Comparison of ENCODE assay signal across 17 mouse cellular contexts in genomic region chr7:66198416-66198815, GRCm38 (mm10).
DNase-seq lines count a peak whose midpoint lies in the region; ATAC-seq and TF ChIP-seq lines count a peak whose summit lies in the region.
"Had no signal": no experiment of that assay in that cellular context is flagged by ENCODE, and none has a peak within 500 bp of the region (broad histone marks: within the 10 kb centered on the region; RNA-seq: fewer than 3 reads in every experiment).

No protein-coding gene starts in this region.

- peak overlapping the region; percentile 72; the same call in 1 of the 2 replicates for H3K27ac ChIP-seq in heart, embryonic 12.5 days (ENCODE audit: poor library complexity, severe bottlenecking)
- H3K27ac ChIP-seq in liver, embryonic 14.5 days = peak overlapping the region; percentile 75; the same call in 1 of the 2 replicates
- H3K27ac ChIP-seq in liver, embryonic 11.5 days (ENCODE audit: low read depth, low read length) = no peak overlapping the region; the same call in 1 of the 2 replicates
- peak overlapping the region; percentile 65; the same call in 1 of the 2 replicates for H3K27ac ChIP-seq in embryonic facial prominence, embryonic 10.5 days (replicated peaks)
- H3K27ac ChIP-seq in limb, embryonic 13.5 days = peak overlapping the region; percentile 69; the same call in 1 of the 2 replicates
- H3K27ac ChIP-seq: forebrain, embryonic 13.5 days had no signal

- no peak for DNase-seq in heart, adult 18-20 months
- no peak for DNase-seq in liver, embryonic 14.5 days (ENCODE audit: low read depth in 3 of 3, low spot score in 3 of 3)
- no peak for DNase-seq in liver, embryonic 11.5 days (ENCODE audit: low spot score)
- no peak for DNase-seq in embryonic facial prominence, embryonic 10.5 days (ENCODE audit: low spot score)
- DNase-seq in ovary, postnatal 36 days (ENCODE audit: low spot score) = no peak
- DNase-seq: adrenal gland, adult 2 months; cerebellum, adult 2 months; cerebellum, postnatal 36 days; gastrocnemius, postnatal 14 days; lung, postnatal 14 days; retina, postnatal 1 day had no signal

- TF ChIP-seq EP300 in liver, embryonic 14.5 days (IDR thresholded peaks at IDR 0.05; ENCODE audit: low read depth) = no peak

- peaks cover 71% of the 10 kb centered on the region for H3K4me1 ChIP-seq in heart, embryonic 12.5 days (replicated peaks)
- H3K4me1 ChIP-seq in liver, embryonic 14.5 days (replicated peaks; ENCODE audit: control insufficient read depth in 2 of 2, insufficient read depth in 2 of 2, low read length in 1 of 2) = peaks cover 71 to 79% of the 10 kb centered on the region in 2 experiments
- H3K4me1 ChIP-seq in liver, embryonic 11.5 days (replicated peaks; ENCODE audit: control insufficient read depth, insufficient read depth, low read length) = peaks cover 71% of the 10 kb centered on the region
- H3K4me1 ChIP-seq in embryonic facial prominence, embryonic 10.5 days = peaks cover 30% of the 10 kb centered on the region
- peaks cover 40% of the 10 kb centered on the region for H3K4me1 ChIP-seq in limb, embryonic 13.5 days
- H3K4me1 ChIP-seq: forebrain, embryonic 13.5 days had no signal

- WGBS in heart, embryonic 12.5 days = 86% methylated on average over 10 of the region's 10 CpGs
- WGBS in liver, embryonic 14.5 days (ENCODE audit: insufficient replicate concordance) = 77% methylated on average over 10 of the region's 10 CpGs
- WGBS in liver, embryonic 11.5 days = 83% methylated on average over 10 of the region's 10 CpGs
- WGBS in embryonic facial prominence, embryonic 10.5 days = 74% methylated on average over 10 of the region's 10 CpGs
- 57% methylated on average over 10 of the region's 10 CpGs for WGBS in limb, embryonic 13.5 days

- no peak for ATAC-seq in heart, embryonic 12.5 days (ENCODE audit: insufficient number of reproducible peaks, low FRiP score)
- no peak for ATAC-seq in liver, embryonic 14.5 days (ENCODE audit: insufficient read depth)
- no peak for ATAC-seq in liver, embryonic 11.5 days (replicated peaks; ENCODE audit: low FRiP score)
- no peak for ATAC-seq in limb, embryonic 13.5 days (ENCODE audit: low FRiP score, low read depth)
- ATAC-seq in inflammation-experienced regulatory T-cells, adult 6 months = no peak
- ATAC-seq: forebrain, embryonic 13.5 days; intestine, embryonic 16.5 days had no signal

- H3K9me3 ChIP-seq in heart, embryonic 12.5 days (replicated peaks) = no peaks in the 10 kb centered on the region
- no peaks in the 10 kb centered on the region for H3K9me3 ChIP-seq in liver, embryonic 14.5 days (ENCODE audit: control insufficient read depth, low read length)
- H3K9me3 ChIP-seq in liver, embryonic 11.5 days (ENCODE audit: control insufficient read depth, low read length) = no peaks in the 10 kb centered on the region
- no peaks in the 10 kb centered on the region for H3K9me3 ChIP-seq in embryonic facial prominence, embryonic 10.5 days
- H3K9me3 ChIP-seq in limb, embryonic 13.5 days = no peaks in the 10 kb centered on the region
- H3K9me3 ChIP-seq: forebrain, embryonic 13.5 days; limb, embryonic 15.5 days had no signal

- no peak overlapping the region for H3K4me2 ChIP-seq in heart, embryonic 12.5 days
- no peak overlapping the region for H3K4me2 ChIP-seq in liver, embryonic 14.5 days (ENCODE audit: low read depth)
- no peak overlapping the region for H3K4me2 ChIP-seq in liver, embryonic 11.5 days
- no peak overlapping the region for H3K4me2 ChIP-seq in limb, embryonic 13.5 days (replicated peaks)
- H3K4me2 ChIP-seq: forebrain, embryonic 13.5 days; limb, embryonic 15.5 days had no signal

- H3K4me3 ChIP-seq in heart, embryonic 12.5 days = no peak overlapping the region
- no peak overlapping the region for H3K4me3 ChIP-seq in liver, embryonic 14.5 days (ENCODE audit: insufficient read depth in 1 of 2, low read depth in 2 of 2, low read length in 2 of 2)
- H3K4me3 ChIP-seq in liver, embryonic 11.5 days (ENCODE audit: low read depth, low read length) = no peak overlapping the region
- H3K4me3 ChIP-seq in embryonic facial prominence, embryonic 10.5 days = no peak overlapping the region
- H3K4me3 ChIP-seq in limb, embryonic 13.5 days = no peak overlapping the region
- H3K4me3 ChIP-seq: forebrain, embryonic 13.5 days; limb, embryonic 15.5 days had no signal

- no peaks in the 10 kb centered on the region for H3K27me3 ChIP-seq in heart, embryonic 12.5 days (replicated peaks)
- no peaks in the 10 kb centered on the region for H3K27me3 ChIP-seq in liver, embryonic 14.5 days (ENCODE audit: control insufficient read depth, insufficient read depth, low read length)
- no peaks in the 10 kb centered on the region for H3K27me3 ChIP-seq in liver, embryonic 11.5 days (replicated peaks; ENCODE audit: control insufficient read depth, insufficient read depth, low read length)
- no peaks in the 10 kb centered on the region for H3K27me3 ChIP-seq in embryonic facial prominence, embryonic 10.5 days (replicated peaks; ENCODE audit: low read depth, poor library complexity, severe bottlenecking)
- H3K27me3 ChIP-seq in limb, embryonic 13.5 days = no peaks in the 10 kb centered on the region
- H3K27me3 ChIP-seq: forebrain, embryonic 13.5 days; limb, embryonic 15.5 days had no signal

- H3K9ac ChIP-seq in heart, embryonic 12.5 days = no peak overlapping the region
- no peak overlapping the region for H3K9ac ChIP-seq in liver, embryonic 14.5 days (replicated peaks)
- no peak overlapping the region for H3K9ac ChIP-seq in liver, embryonic 11.5 days (ENCODE audit: low read depth, low read length)
- no peak overlapping the region for H3K9ac ChIP-seq in limb, embryonic 13.5 days
- H3K9ac ChIP-seq: forebrain, embryonic 13.5 days; limb, embryonic 15.5 days had no signal

- no peak for TF ChIP-seq CTCF in liver, embryonic 14.5 days (IDR thresholded peaks at IDR 0.05; ENCODE audit: low read depth)

- no peaks in the 10 kb centered on the region for H3K36me3 ChIP-seq in heart, embryonic 12.5 days
- no peaks in the 10 kb centered on the region for H3K36me3 ChIP-seq in liver, embryonic 14.5 days (replicated peaks; ENCODE audit: control insufficient read depth, insufficient read depth, low read depth)
- H3K36me3 ChIP-seq in liver, embryonic 11.5 days (ENCODE audit: control insufficient read depth, insufficient read depth, low read length) = no peaks in the 10 kb centered on the region
- H3K36me3 ChIP-seq in embryonic facial prominence, embryonic 10.5 days (replicated peaks) = no peaks in the 10 kb centered on the region
- H3K36me3 ChIP-seq in limb, embryonic 13.5 days = no peaks in the 10 kb centered on the region
- H3K36me3 ChIP-seq: limb, embryonic 15.5 days had no signal
